Mouse (Mus musculus) left cerebral cortex, postnatal 25 days (tissue): Measurements from ENCODE around the gene Rnf113a2. TPM values are rescaled to one million over a fixed set of nuclear protein-coding genes. Genes with fewer than 3 reads are reported as not detected.

Experiments
- DNase-seq, 2 experiments: peaks; one replicate each; pipeline ENCODE4 v3.0.0; 2022; ENCODE audit warnings: low spot score in 2 of 2, mixed read lengths in 1 of 2
- intact Hi-C: fragments of 180-260 bp; cut with DNase I; formaldehyde crosslinking; loops from one replicate; pipeline ENCODE4 v1.15.1; 2025
- total RNA-seq, 2 experiments: library from RNA; stranded (reverse); gene quantifications; 2 replicates each; pipeline ENCODE4 v1.2.3; 2021

Rnf113a2 gene
- total RNA-seq, 2 experiments from 2014 or later = 12.8 to 14.7 TPM

GRCm38 (mm10) chr12:84407259-84407658, 9.7 kb upstream of the Rnf113a2 start:
- intact Hi-C loops = loop anchor here (5.0 kb wide), 1 partner anchor 45 kb away; the partner anchor contains the start of genes Coq6 and Fam161b
- no peak for DNase-seq

- peak; percentile 31 to 46 for DNase-seq
- intact Hi-C loops = loop anchor here (5.0 kb wide), 1 partner anchor 46 kb away; the partner anchor contains the start of genes Coq6 and Fam161b
Measured at GRCm38 (mm10) chr12:84407874-84408818, 8.8 kb upstream of the Rnf113a2 start.

- peak; percentile 93 to 94 for DNase-seq
- intact Hi-C loops = loop anchor here (5.0 kb wide), 1 partner anchor 47 kb away; the partner anchor contains the start of genes Coq6 and Fam161b
Measured at GRCm38 (mm10) chr12:84408819-84409507, 8.0 kb upstream of the Rnf113a2 start, which contains the start of the genes Entpd5 and Bbof1. Gene Entpd5, minus strand, starts transcription at chr12:84409029. Gene Bbof1, plus strand, starts transcription at chr12:84409071.

- no peak for DNase-seq
- intact Hi-C loops = loop anchor here (2.0 kb wide), 1 partner anchor 33 kb away; the partner anchor contains the start of genes Aldh6a1 and Lin52
Measured at GRCm38 (mm10) chr12:84417605-84417922, 568 bp downstream of the Rnf113a2 start.

GRCm38 (mm10) chr12:84423990-84424389, 7.0 kb downstream of the Rnf113a2 start:
- intact Hi-C loops = no loop called here
- no peak for DNase-seq

- DNase-seq = no peak
- intact Hi-C loops = no loop called here
Measured at GRCm38 (mm10) chr12:84429825-84430224, 12.8 kb downstream of the Rnf113a2 start.

- intact Hi-C loops = no loop called here
Measured at GRCm38 (mm10) chr12:84438697-84439096, 21.7 kb downstream of the Rnf113a2 start.

GRCm38 (mm10) chr12:84442526-84442925, 25.5 kb downstream of the Rnf113a2 start:
- DNase-seq = no peak
- intact Hi-C loops = no loop called here

More at GRCm38 (mm10) chr12:84438697-84439096, 21.7 kb downstream of the Rnf113a2 start:
- DNase-seq = no peak

- no peak for DNase-seq
- intact Hi-C loops = no loop called here
Measured at GRCm38 (mm10) chr12:84447386-84447785, 30.4 kb downstream of the Rnf113a2 start.

GRCm38 (mm10) chr12:84448181-84448580, 31.2 kb downstream of the Rnf113a2 start:
- intact Hi-C loops = no loop called here

GRCm38 (mm10) chr12:84449887-84450286, 32.9 kb downstream of the Rnf113a2 start:
- DNase-seq = no peak
- intact Hi-C loops = loop anchor here (2.0 kb wide), 1 partner anchor 33 kb away; the partner anchor contains the start of gene Rnf113a2

More at GRCm38 (mm10) chr12:84448181-84448580, 31.2 kb downstream of the Rnf113a2 start:
- no peak for DNase-seq

- intact Hi-C loops = loop anchor here (2.0 kb wide), 1 partner anchor 34 kb away; the partner anchor contains the start of gene Rnf113a2
- no peak for DNase-seq
Measured at GRCm38 (mm10) chr12:84450351-84450717, 33.3 kb downstream of the Rnf113a2 start.

GRCm38 (mm10) chr12:84450718-84451646, 34.0 kb downstream of the Rnf113a2 start, which contains the start of the genes Aldh6a1 and Lin52:
Gene Aldh6a1, minus strand, starts transcription at chr12:84451004.
Gene Lin52, plus strand, starts transcription at chr12:84451422.
- DNase-seq = peak; percentile 96 to 100
- intact Hi-C loops = loop anchor here (2.0 kb wide), 1 partner anchor 34 kb away; the partner anchor contains the start of gene Rnf113a2

GRCm38 (mm10) chr12:84451801-84452200, 34.8 kb downstream of the Rnf113a2 start:
- peak in 1 of 2 experiments; percentile 23 for DNase-seq
- intact Hi-C loops = loop anchor here (2.0 kb wide), 1 partner anchor 35 kb away; the partner anchor contains the start of gene Rnf113a2

GRCm38 (mm10) chr12:84456911-84457310, 39.9 kb downstream of the Rnf113a2 start:
- intact Hi-C loops = no loop called here
- DNase-seq = no peak

- intact Hi-C loops = no loop called here
- no peak for DNase-seq
Measured at GRCm38 (mm10) chr12:84459845-84460244, 42.8 kb downstream of the Rnf113a2 start.

- intact Hi-C loops = no loop called here
- no peak for DNase-seq
Measured at GRCm38 (mm10) chr12:84461416-84461815, 44.4 kb downstream of the Rnf113a2 start.

GRCm38 (mm10) chr12:84462856-84463255, 45.9 kb downstream of the Rnf113a2 start:
- intact Hi-C loops = no loop called here
- no peak for DNase-seq
